Mouse (Mus musculus) cortical plate, adult 2 months (tissue): ENCODE results near the gene Rnd2. TPM values are rescaled to one million over a fixed set of nuclear protein-coding genes. Genes with fewer than 3 reads are reported as not detected.
"Not testable (repeated sequence)": the region's sequence is repeated elsewhere in the genome, so short reads cannot be mapped to it uniquely, and the experiment has no call there.

Source experiments
- H3K27ac ChIP-seq: fragments of 200-500 bp; 2 replicates; pipeline ENCODE4 v1.5.1; 2012; ENCODE audit warnings: low read length, control low read depth, inconsistent platforms; ENCODE audit not compliant: insufficient read depth
- H3K4me1 ChIP-seq: fragments of 200-500 bp; 2 replicates; pipeline ENCODE4 v1.6.1; 2011; ENCODE audit warnings: low read length; ENCODE audit not compliant: control insufficient read depth, insufficient read depth
- H3K4me3 ChIP-seq: fragments of 200-500 bp; 2 replicates; pipeline ENCODE4 v1.5.1; 2011; ENCODE audit warnings: mild to moderate bottlenecking, low read length, control low read depth; ENCODE audit not compliant: insufficient read depth
- CTCF ChIP-seq: fragments of 200-500 bp; IDR thresholded peaks from 2 replicates; pipeline ENCODE4 v1.5.1; 2011; ENCODE audit warnings: mild to moderate bottlenecking, control low read depth, low read length; ENCODE audit not compliant: insufficient read depth; ENCODE audit errors: extremely low read depth
- POLR2A ChIP-seq: fragments of 200-500 bp; IDR thresholded peaks from 2 replicates; pipeline ENCODE4 v1.6.1; 2011; ENCODE audit warnings: mild to moderate bottlenecking, low read length, control low read depth; ENCODE audit not compliant: insufficient read depth; ENCODE audit errors: extremely low read depth
- polyA plus RNA-seq: library from polyadenylated mRNA; depleted of rRNA; stranded (reverse); fragments of >200 nt; gene quantifications from 2 replicates; pipeline ENCODE4 v1.2.3, GENCODE M21; 2012

The Rnd2 gene
- polyA plus RNA-seq, 1 experiment: 179 TPM

DNA sequence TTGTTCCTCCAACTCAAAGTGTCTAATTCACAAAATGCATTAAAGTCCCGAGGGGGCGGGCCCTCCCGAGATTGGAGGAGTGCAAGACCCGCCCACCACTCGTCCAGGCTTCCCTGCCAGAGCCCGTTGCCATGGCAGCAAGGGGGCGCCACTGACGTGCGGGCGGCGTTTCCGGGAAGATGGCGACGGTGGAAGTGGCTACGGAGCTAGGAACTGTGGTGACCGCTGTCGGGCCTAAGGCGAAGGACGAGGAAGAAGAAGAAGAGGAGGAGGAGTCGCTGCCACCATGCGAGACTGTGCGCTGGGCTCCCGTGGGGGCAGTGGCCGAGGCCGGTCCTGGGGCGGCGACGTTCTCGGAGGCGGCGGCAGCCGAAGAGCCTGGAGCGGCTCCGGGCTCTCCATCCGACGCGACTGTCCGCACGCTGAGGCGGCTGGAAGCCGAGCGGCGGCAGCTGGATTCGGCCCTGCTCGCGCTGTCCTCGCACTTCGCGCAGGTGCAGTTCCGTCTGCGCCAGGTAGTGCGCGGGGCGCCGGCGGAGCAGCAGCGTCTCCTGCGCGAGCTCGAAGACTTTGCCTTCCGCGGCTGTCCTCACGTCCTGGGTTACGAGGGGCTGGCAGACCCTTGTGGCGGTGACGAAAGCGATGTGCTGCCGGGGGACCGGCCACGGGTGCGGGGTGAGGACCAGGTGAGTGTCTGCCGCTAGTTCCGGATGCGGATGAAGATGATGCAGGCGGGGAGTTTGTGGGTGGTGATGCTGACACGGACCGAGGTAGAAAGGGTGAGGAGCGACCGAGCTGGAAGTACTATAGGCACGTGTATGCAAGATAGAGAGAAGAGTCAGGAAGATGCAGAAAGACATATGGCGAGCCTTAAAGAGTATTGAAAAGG lies 39.6 kb upstream of the Rnd2 start, which contains the start of the genes Rundc1 and Ptges3l:
Rundc1 (plus strand) TSS at position 161 of the 889 bp plus-strand sequence.
Ptges3l (minus strand) TSS at position 409 of the 889 bp plus-strand sequence.
- H3K4me3 ChIP-seq: peak within 1 kb of the TSS; percentile 92
- peak within 1 kb of the TSS; percentile 92 for H3K27ac ChIP-seq
- TF ChIP-seq CTCF (no peak), POLR2A (peak; percentile 83)
- peaks cover 2% of the 10 kb centered on the region; the same call in 1 of the 2 replicates for H3K4me1 ChIP-seq

DNA sequence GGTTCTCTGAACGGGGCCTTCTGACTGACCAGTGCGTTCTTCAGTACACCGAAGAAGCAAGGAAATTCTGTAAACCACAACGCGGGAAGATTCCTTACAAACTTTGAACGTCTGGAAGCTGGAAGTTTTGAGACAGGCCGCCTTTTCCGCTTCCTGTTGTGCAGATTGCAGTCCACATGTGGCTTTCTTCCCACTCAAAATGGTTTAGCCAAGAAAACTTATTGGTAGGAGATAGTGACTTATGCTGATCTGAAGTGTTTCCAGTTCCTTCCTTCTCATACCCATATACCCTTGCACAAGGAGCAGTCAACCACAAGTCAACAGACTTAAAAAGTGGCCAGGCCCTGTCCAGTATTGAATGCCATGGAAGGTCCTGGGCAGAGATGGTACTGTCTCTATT lies 38.6 kb upstream of the Rnd2 start:
- TF ChIP-seq POLR2A: no peak
- no peak for TF ChIP-seq CTCF
- peak overlapping the region; percentile 92 for H3K4me3 ChIP-seq

DNA sequence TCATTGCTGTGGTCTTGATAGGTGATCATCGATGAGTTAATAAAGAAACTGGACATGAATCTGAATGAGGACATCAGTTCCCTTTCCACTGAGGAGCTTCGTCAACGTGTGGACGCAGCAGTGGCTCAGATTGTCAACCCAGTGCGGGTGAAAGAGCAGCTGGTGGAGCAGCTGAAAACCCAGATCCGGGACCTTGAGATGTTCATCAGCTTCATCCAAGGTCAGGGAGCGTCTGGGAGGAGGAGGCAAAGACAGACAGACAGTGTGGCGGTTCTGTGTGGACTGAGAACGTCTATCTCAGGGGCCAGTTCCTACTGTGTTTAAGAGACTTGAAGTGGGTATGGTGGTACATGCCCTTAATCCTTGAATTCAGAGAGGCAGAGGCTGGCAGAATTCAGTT lies 33.5 kb upstream of the Rnd2 start:
- Histone ChIP-seq H3K4me3 (no peak overlapping the region), H3K4me1 (no peaks in the 10 kb centered on the region; the same call in 1 of the 2 replicates), H3K27ac (no peak overlapping the region)
- TF ChIP-seq POLR2A: no peak
- TF ChIP-seq CTCF: no peak

More for the DNA sequence above, 38.6 kb upstream of the Rnd2 start:
- Histone ChIP-seq H3K4me1 (peaks cover 2% of the 10 kb centered on the region; the same call in 1 of the 2 replicates), H3K27ac (no peak overlapping the region)

DNA sequence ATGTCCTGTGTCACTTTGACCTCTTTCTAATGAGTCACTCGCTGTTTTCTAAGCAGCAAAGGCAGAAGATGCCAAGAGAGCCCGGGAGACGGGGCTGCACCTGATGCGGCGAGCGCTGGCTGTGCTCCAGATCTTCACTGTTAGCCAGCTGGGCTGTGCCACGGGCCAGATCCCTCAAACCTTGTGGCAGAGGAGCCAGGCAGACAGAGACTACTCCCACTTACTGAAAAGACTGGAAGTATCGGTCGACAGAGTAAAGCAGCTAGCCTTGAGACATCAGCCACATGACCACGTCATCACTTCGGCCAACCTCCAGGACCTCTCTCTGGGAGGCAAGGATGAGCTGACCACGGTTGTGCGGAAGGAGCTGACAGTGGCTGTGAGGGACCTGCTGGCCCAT lies 31.4 kb upstream of the Rnd2 start:
- no peaks in the 10 kb centered on the region for H3K4me1 ChIP-seq
- TF ChIP-seq POLR2A (no peak), CTCF (no peak)
- H3K27ac ChIP-seq: no peak overlapping the region
- H3K4me3 ChIP-seq: no peak overlapping the region

DNA sequence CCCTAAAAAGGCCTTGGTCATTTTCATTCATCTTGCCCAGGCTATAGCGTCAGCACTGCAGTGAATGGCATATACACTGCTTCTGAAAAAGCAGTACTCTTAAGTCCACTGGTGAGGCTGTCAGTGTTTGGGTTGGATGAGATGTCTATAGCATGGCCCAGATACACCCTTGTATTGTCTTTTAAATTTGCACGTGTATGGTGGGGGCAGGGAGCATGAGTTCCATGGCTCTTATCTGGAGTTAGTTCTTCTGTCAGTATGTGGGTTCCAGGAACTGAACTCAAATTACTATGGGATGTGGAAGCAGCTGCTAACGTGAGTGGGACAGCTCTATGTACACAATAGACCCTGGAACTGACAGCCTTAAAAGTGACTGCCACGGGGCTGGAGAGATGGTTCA lies 29.0 kb upstream of the Rnd2 start:
- no peak overlapping the region for H3K4me3 ChIP-seq
- no peaks in the 10 kb centered on the region for H3K4me1 ChIP-seq
- no peak for TF ChIP-seq POLR2A
- no peak for TF ChIP-seq CTCF
- no peak overlapping the region for H3K27ac ChIP-seq

DNA sequence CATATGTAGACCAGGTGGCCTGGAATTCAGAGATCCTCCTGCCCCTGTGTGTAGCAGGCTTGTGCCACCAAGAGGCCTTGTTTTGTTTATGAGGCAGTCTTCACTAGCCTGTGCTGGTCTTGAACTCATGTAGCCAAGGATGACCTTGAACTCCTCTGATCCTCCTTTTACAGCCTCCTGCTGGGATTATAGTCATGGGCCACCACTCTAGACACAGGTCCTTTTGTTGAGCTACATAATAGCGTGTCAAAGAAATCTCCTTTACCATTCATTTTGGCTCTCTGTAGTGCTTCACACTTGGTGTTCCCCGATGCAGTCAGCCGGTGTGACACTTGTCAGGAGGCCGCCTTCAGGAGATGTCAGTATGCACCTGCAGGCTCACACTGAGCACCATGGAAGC lies 27.9 kb upstream of the Rnd2 start:
- Histone ChIP-seq H3K27ac (no peak overlapping the region), H3K4me3 (no peak overlapping the region), H3K4me1 (no peaks in the 10 kb centered on the region)
- TF ChIP-seq CTCF (no peak), POLR2A (no peak)

DNA sequence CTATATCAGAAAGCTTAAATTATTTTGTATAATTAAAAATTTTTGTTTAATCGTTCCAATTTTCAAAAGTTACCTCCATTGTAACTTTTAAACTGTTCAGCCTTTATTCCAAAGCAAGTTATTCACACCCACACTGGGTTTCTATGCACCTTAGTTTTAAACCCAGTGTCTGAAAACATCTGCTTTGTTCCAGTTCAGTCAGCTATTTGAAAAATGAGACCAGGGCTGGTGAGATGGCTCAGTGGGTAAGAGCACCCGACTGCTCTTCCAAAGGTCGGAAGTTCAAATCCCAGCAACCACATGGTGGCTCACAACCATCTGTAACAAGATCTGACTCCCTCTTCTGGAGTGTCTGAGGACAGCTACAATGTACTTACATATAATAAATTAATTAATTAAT lies 26.8 kb upstream of the Rnd2 start:
- not testable (repeated sequence) for H3K4me1 ChIP-seq, H3K4me3 ChIP-seq, H3K27ac ChIP-seq

DNA sequence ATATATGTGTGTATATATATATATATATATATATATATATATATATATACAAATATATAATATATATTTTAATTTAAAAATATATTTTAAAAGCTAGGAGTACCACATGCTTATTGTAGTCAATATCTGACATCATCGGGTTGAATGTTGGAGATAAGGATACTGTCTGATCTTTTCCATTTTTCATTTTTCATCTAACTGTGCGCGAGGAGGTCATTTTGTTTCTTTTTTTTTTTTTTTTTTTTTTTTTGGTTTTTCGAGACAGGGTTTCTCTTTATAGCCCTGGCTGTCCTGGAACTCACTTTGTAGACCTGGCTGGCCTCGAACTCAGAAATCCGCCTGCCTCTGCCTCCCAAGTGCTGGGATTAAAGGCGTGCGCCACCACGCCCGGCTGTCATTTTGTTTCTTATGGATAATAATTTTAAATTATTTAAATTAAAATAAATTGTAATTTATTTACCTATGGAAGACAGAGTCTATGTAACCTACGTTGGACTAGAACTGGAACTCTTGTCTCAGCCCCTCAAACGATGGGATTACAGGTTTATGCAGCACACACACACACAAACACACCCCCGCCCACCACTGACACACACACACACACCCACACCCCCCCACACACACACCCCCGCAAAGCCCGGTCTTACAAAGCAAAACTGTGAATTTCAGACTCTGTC lies 23.2 kb upstream of the Rnd2 start:
- H3K4me3 ChIP-seq, H3K4me1 ChIP-seq, H3K27ac ChIP-seq: not testable (repeated sequence)

DNA sequence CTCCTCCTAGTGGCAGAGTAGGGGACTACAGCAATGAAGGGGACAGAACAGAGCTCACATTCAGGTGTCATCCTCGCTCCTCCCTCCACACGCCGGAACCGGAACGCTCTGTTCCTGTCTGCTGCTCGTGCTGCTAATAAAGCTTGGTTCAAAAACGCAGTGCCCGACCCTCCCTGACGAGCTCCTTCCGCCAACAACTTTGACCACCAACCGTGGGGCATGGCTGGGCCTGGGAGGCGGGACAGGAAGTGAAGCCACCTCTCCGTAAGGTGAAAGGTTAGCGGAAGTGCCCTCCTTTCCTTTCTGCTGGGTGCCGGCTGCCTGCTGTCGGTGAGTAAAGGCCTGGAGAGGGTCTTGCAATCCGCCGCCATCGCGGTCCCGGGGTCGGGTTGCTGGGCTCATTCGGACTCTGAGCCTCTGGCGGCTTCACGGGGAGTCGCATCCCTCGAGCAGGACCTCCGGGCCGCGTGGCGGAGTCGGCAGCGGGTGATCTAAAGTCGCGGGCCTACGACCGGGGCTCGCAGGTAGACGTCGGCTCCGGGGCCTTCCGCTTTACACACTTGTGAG lies 22.6 kb upstream of the Rnd2 start, which contains the start of gene Rpl27:
Rpl27 (plus strand) TSS at position 172 of the 567 bp plus-strand sequence.
- Histone ChIP-seq H3K27ac (no peak within 1 kb of the TSS), H3K4me3 (peak within 1 kb of the TSS; percentile 52), H3K4me1 (peaks cover 3% of the 10 kb centered on the region; the same call in 1 of the 2 replicates)
- TF ChIP-seq POLR2A (peak; percentile 81), CTCF (peak; percentile 77)

DNA sequence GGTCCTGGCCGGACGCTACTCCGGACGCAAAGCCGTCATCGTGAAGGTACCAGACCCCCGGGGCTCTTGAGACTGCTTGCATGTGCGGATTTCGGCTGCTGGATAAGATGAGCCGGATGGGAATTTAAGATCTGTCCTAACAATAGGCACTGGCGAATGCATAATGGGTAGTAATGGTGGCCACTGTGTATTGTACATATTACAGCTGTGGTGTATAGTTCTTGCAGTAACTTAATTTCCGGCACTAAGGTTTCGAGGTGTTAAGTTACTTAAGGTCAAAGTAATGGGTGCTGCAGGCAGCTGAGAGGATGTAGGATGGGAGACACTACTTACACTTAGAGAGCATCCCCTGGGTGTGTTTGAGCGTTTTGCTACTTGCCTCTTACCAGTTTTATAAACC lies 22.0 kb upstream of the Rnd2 start:
- H3K27ac ChIP-seq: no peak overlapping the region

More for the DNA sequence above, 22.0 kb upstream of the Rnd2 start:
- peaks cover 3% of the 10 kb centered on the region; the same call in 1 of the 2 replicates for H3K4me1 ChIP-seq
- peak overlapping the region; percentile 52 for H3K4me3 ChIP-seq
- TF ChIP-seq POLR2A (no peak), CTCF (no peak)
